7 mouse cellular contexts compared by ENCODE assay signal in the genomic region with DNA sequence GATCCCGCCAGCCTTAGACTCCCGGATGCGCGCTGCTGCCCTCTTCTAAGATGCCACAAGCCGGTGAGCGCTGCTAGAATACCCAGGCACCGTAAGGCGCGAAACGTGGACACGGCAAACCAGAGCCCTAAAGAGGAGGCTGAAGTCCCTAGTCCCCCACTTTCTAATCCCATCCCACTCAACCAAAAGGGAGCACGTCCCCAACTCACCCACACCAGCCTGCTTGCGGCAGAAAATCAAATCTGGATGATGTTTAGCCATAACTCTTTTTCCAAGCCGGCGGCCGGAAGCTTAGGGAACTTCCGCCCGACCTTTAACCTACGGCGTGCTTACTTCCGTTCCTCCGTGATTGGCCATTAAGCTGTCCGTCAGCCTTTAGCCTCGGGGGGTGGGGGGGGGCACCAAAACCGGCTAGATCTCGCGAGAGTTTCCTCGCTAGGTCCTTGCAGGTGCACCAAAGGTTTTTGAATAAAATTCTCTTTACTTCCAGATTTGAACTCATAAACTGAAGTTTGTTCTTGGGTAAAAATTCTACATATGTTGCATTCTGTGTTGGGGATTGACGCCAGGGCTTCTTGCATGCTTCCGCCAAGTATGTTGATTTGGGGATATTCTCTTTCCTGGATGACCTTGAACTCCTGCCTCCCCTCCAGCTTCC. TPM values are rescaled to one million over a fixed set of nuclear protein-coding genes. Genes with fewer than 3 reads are reported as not detected.
DNase-seq lines count a peak whose midpoint lies in the region; ATAC-seq lines count a peak whose summit lies in the region.

Phf5a (minus strand) TSS at position 308 of the 658 bp plus-strand sequence.

- H3K4me3 ChIP-seq in intestine, embryonic 15.5 days (replicated peaks) = peak within 1 kb of the TSS; percentile 89
- H3K4me3 ChIP-seq in limb, embryonic 10.5 days = peak within 1 kb of the TSS; percentile 99
- peak within 1 kb of the TSS; percentile 98 for H3K4me3 ChIP-seq in midbrain, embryonic 13.5 days (replicated peaks)

- peak within 1 kb of the TSS; percentile 75 for H3K4me2 ChIP-seq in intestine, embryonic 15.5 days (replicated peaks)
- peak within 1 kb of the TSS; percentile 93 for H3K4me2 ChIP-seq in midbrain, embryonic 13.5 days (replicated peaks)

- H3K27ac ChIP-seq in intestine, embryonic 15.5 days = peak within 1 kb of the TSS; percentile 98
- peak within 1 kb of the TSS; percentile 95 for H3K27ac ChIP-seq in limb, embryonic 10.5 days
- peak within 1 kb of the TSS; percentile 97 for H3K27ac ChIP-seq in midbrain, embryonic 13.5 days

- peaks cover 4% of the 10 kb centered on the region; the same call in 1 of the 2 replicates for H3K4me1 ChIP-seq in intestine, embryonic 15.5 days (replicated peaks)
- peaks cover 13% of the 10 kb centered on the region for H3K4me1 ChIP-seq in limb, embryonic 10.5 days
- H3K4me1 ChIP-seq in midbrain, embryonic 13.5 days (replicated peaks) = peaks cover 27% of the 10 kb centered on the region

- H3K36me3 ChIP-seq in intestine, embryonic 15.5 days = peaks cover 26% of the 10 kb centered on the region
- H3K36me3 ChIP-seq in limb, embryonic 10.5 days = peaks cover 41% of the 10 kb centered on the region
- peaks cover 39% of the 10 kb centered on the region for H3K36me3 ChIP-seq in midbrain, embryonic 13.5 days

- no peaks in the 10 kb centered on the region for H3K9me3 ChIP-seq in intestine, embryonic 15.5 days
- no peaks in the 10 kb centered on the region for H3K9me3 ChIP-seq in limb, embryonic 10.5 days (replicated peaks)
- H3K9me3 ChIP-seq in midbrain, embryonic 13.5 days = no peaks in the 10 kb centered on the region

- DNase-seq in adrenal gland, adult 18-20 months (ENCODE audit: low spot score in 2 of 2) = peak; percentile 78 to 79
- DNase-seq in embryo, embryonic 11.5 days (ENCODE audit: low read depth, low spot score) = peak; percentile 95
- peak; percentile 71 to 76 for DNase-seq in gastrocnemius, postnatal 36 days
- DNase-seq in limb, embryonic 10.5 days (ENCODE audit: low spot score) = peak; percentile 95
- peak; percentile 75 for DNase-seq in spleen, adult 12 weeks (ENCODE audit: low spot score)

- peak; percentile 94 for ATAC-seq in intestine, embryonic 15.5 days
- peak; percentile 84 for ATAC-seq in midbrain, embryonic 13.5 days

- no peaks in the 10 kb centered on the region for H3K27me3 ChIP-seq in intestine, embryonic 15.5 days (replicated peaks)
- no peaks in the 10 kb centered on the region for H3K27me3 ChIP-seq in limb, embryonic 10.5 days (ENCODE audit: low read depth, poor library complexity, severe bottlenecking)
- no peaks in the 10 kb centered on the region for H3K27me3 ChIP-seq in midbrain, embryonic 13.5 days

- H3K9ac ChIP-seq in intestine, embryonic 15.5 days = peak within 1 kb of the TSS; percentile 90
- peak within 1 kb of the TSS; percentile 88 for H3K9ac ChIP-seq in midbrain, embryonic 13.5 days (replicated peaks)

- under 1% methylated on average over 30 of the region's 30 CpGs for WGBS in intestine, embryonic 15.5 days
- under 1% methylated on average over 30 of the region's 30 CpGs for WGBS in limb, embryonic 10.5 days
- under 1% methylated on average over 30 of the region's 30 CpGs for WGBS in midbrain, embryonic 13.5 days

- intact Hi-C loops in gastrocnemius, postnatal 36 days (cut with DNase I) = no loop called here

RNA-seq across cellular contexts. Expression of gene Phf5a, which starts in this region (rescaled TPM):
- 10 to 100 TPM; 54.3 to 55.6 TPM for total RNA-seq in adrenal gland, adult 18-20 months (2021)
- total RNA-seq in gastrocnemius, postnatal 36 days (2021) = 10 to 100 TPM; 38.1 to 39.4 TPM
- polyA plus RNA-seq in intestine, embryonic 15.5 days (2015; fragmentation: Nextera tagmentation; extraction: Ambion mirVana) = 120 and 152 TPM in 2 replicates
- polyA plus RNA-seq in limb, embryonic 10.5 days (2016; fragmentation: Nextera tagmentation; extraction: Ambion mirVana) = 256 and 300 TPM in 2 replicates
- polyA plus RNA-seq in midbrain, embryonic 13.5 days (2015; fragmentation: Nextera tagmentation; extraction: Ambion mirVana) = 136 and 149 TPM in 2 replicates

Comparison
In these comparisons a context has a peak if more than half of its experiments do, and no peak if none do; other contexts are left out.
1. Peak in every context shown above with its lines: DNase-seq, ATAC-seq, H3K4me3 ChIP-seq and H3K27ac ChIP-seq.